Comparison of ENCODE assay signal across 8 mouse cellular contexts in genomic region chr1:180279648-180280047, GRCm38 (mm10). TPM values are rescaled to one million over a fixed set of nuclear protein-coding genes. Genes with fewer than 3 reads are reported as not detected.
A peak's percentile ranks its signal among the peaks of the same experiment; 100 is the strongest.
DNase-seq lines count a peak whose midpoint lies in the region; ATAC-seq lines count a peak whose summit lies in the region.

No protein-coding gene starts in this region.

- H3K9me3 ChIP-seq in neural tube, embryonic 15.5 days (replicated peaks), result no peaks in the 10 kb centered on the region
- H3K9me3 ChIP-seq in heart, embryonic 16.5 days (replicated peaks; ENCODE audit: control insufficient read depth, low read length), result peaks cover 3% of the 10 kb centered on the region; the same call in 1 of the 2 replicates
- H3K9me3 ChIP-seq in limb, embryonic 15.5 days, result no peaks in the 10 kb centered on the region
- no peaks in the 10 kb centered on the region for H3K9me3 ChIP-seq in midbrain, embryonic 11.5 days (ENCODE audit: control insufficient read depth, low read length)

- no peak overlapping the region for H3K27ac ChIP-seq in neural tube, embryonic 15.5 days (replicated peaks)
- H3K27ac ChIP-seq in heart, embryonic 16.5 days (ENCODE audit: low read length), result peak overlapping the region; percentile 71
- H3K27ac ChIP-seq in limb, embryonic 15.5 days, result peak overlapping the region; percentile 57; the same call in 1 of the 2 replicates
- no peak overlapping the region for H3K27ac ChIP-seq in midbrain, embryonic 11.5 days (ENCODE audit: low read depth, low read length)

- no peak overlapping the region for H3K4me3 ChIP-seq in neural tube, embryonic 15.5 days (replicated peaks)
- H3K4me3 ChIP-seq in heart, embryonic 16.5 days (ENCODE audit: low read length), result peak overlapping the region; percentile 30
- H3K4me3 ChIP-seq in limb, embryonic 15.5 days, result no peak overlapping the region
- H3K4me3 ChIP-seq in midbrain, embryonic 11.5 days (ENCODE audit: low read depth, low read length), result no peak overlapping the region

- no peaks in the 10 kb centered on the region for H3K36me3 ChIP-seq in neural tube, embryonic 15.5 days
- no peaks in the 10 kb centered on the region for H3K36me3 ChIP-seq in heart, embryonic 16.5 days (ENCODE audit: control insufficient read depth, insufficient read depth)
- H3K36me3 ChIP-seq in limb, embryonic 15.5 days, result no peaks in the 10 kb centered on the region
- H3K36me3 ChIP-seq in midbrain, embryonic 11.5 days (ENCODE audit: control insufficient read depth, insufficient read depth, low read length), result no peaks in the 10 kb centered on the region

- H3K4me1 ChIP-seq in neural tube, embryonic 15.5 days, result peaks cover 22% of the 10 kb centered on the region
- H3K4me1 ChIP-seq in heart, embryonic 16.5 days (ENCODE audit: control insufficient read depth, insufficient read depth, low read length), result peaks cover 27% of the 10 kb centered on the region
- H3K4me1 ChIP-seq in limb, embryonic 15.5 days, result peaks cover 27% of the 10 kb centered on the region
- peaks cover 10% of the 10 kb centered on the region for H3K4me1 ChIP-seq in midbrain, embryonic 11.5 days (ENCODE audit: control insufficient read depth, insufficient read depth, low read length)

- WGBS in neural tube, embryonic 15.5 days, result 37% methylated on average over 7 of the region's 7 CpGs
- WGBS in heart, embryonic 16.5 days, result 18% methylated on average over 7 of the region's 7 CpGs
- WGBS in limb, embryonic 15.5 days, result 17% methylated on average over 7 of the region's 7 CpGs
- WGBS in midbrain, embryonic 11.5 days, result 57% methylated on average over 7 of the region's 7 CpGs

- no peak for ATAC-seq in neural tube, embryonic 15.5 days (ENCODE audit: low FRiP score)
- peak; percentile 68 for ATAC-seq in heart, embryonic 16.5 days (replicated peaks; ENCODE audit: extremely low read depth, insufficient read depth, low FRiP score)
- peak; percentile 54; the same call in 1 of the 2 replicates for ATAC-seq in limb, embryonic 15.5 days (ENCODE audit: insufficient number of reproducible peaks, low FRiP score, low TSS enrichment, low read depth)
- no peak for ATAC-seq in midbrain, embryonic 11.5 days (ENCODE audit: low FRiP score)

- H3K4me2 ChIP-seq in neural tube, embryonic 15.5 days, result peak overlapping the region; percentile 19; the same call in 1 of the 2 replicates
- peak overlapping the region; percentile 56 for H3K4me2 ChIP-seq in heart, embryonic 16.5 days (ENCODE audit: low read depth, low read length)
- no peak overlapping the region for H3K4me2 ChIP-seq in limb, embryonic 15.5 days
- H3K4me2 ChIP-seq in midbrain, embryonic 11.5 days, result no peak overlapping the region

- no peak overlapping the region for H3K9ac ChIP-seq in neural tube, embryonic 15.5 days (replicated peaks)
- H3K9ac ChIP-seq in heart, embryonic 16.5 days (ENCODE audit: low read length), result peak overlapping the region; percentile 17; the same call in 1 of the 2 replicates
- no peak overlapping the region for H3K9ac ChIP-seq in limb, embryonic 15.5 days
- H3K9ac ChIP-seq in midbrain, embryonic 11.5 days (ENCODE audit: low read length), result no peak overlapping the region

- H3K27me3 ChIP-seq in neural tube, embryonic 15.5 days (replicated peaks), result no peaks in the 10 kb centered on the region
- H3K27me3 ChIP-seq in heart, embryonic 16.5 days (ENCODE audit: control insufficient read depth, insufficient read depth, low read length), result no peaks in the 10 kb centered on the region
- no peaks in the 10 kb centered on the region for H3K27me3 ChIP-seq in limb, embryonic 15.5 days
- no peaks in the 10 kb centered on the region for H3K27me3 ChIP-seq in midbrain, embryonic 11.5 days (ENCODE audit: control insufficient read depth, insufficient read depth, low read length)

- no peak for DNase-seq in neural tube, embryonic 10.5 days (ENCODE audit: extremely low spot score, low spot score)
- DNase-seq in cerebellum, adult 18-20 months, result peak; percentile 69 to 74
- DNase-seq in ovary, postnatal 36 days (ENCODE audit: low spot score), result peak; percentile 63
- no peak for DNase-seq in right cerebral cortex, postnatal 14 days
- no peak for DNase-seq in midbrain, embryonic 11.5 days (ENCODE audit: low spot score, missing footprints)

RNA-seq across cellular contexts. Expression of gene Psen2, which starts 16.4 kb away (rescaled TPM):
- 16.8 and 19.8 TPM in 2 replicates for polyA plus RNA-seq in neural tube, embryonic 15.5 days (2015; fragmentation: Nextera tagmentation; extraction: Ambion mirVana)
- polyA plus RNA-seq in heart, embryonic 16.5 days (2015; fragmentation: Nextera tagmentation; extraction: Ambion mirVana), result 16.5 TPM in 2 replicates
- polyA plus RNA-seq in limb, embryonic 15.5 days (2015; fragmentation: Nextera tagmentation; extraction: Ambion mirVana), result 18.1 and 21.8 TPM in 2 replicates
- 5.2 and 5.4 TPM in 2 replicates for polyA plus RNA-seq in midbrain, embryonic 11.5 days (2014; fragmentation: Nextera tagmentation; extraction: Ambion mirVana)

RNA-seq across cellular contexts. Expression of gene Itpkb, which starts 50.6 kb away (rescaled TPM):
- 4.1 and 5.3 TPM in 2 replicates for polyA plus RNA-seq in neural tube, embryonic 15.5 days (2015; fragmentation: Nextera tagmentation; extraction: Ambion mirVana)
- polyA plus RNA-seq in heart, embryonic 16.5 days (2015; fragmentation: Nextera tagmentation; extraction: Ambion mirVana), result 7.3 and 8.7 TPM in 2 replicates
- polyA plus RNA-seq in limb, embryonic 15.5 days (2015; fragmentation: Nextera tagmentation; extraction: Ambion mirVana), result 12.7 and 15.1 TPM in 2 replicates
- polyA plus RNA-seq in midbrain, embryonic 11.5 days (2014; fragmentation: Nextera tagmentation; extraction: Ambion mirVana), result 1.9 and 2.0 TPM in 2 replicates

Comparison
In these comparisons a context has a peak if more than half of its experiments do, and no peak if none do; other contexts are left out.
1. ATAC-seq: peak in heart, embryonic 16.5 days (single experiment) and limb, embryonic 15.5 days (single experiment); none in neural tube, embryonic 15.5 days (single experiment) and midbrain, embryonic 11.5 days (single experiment).
2. H3K27ac ChIP-seq: peak in heart, embryonic 16.5 days (single experiment) and limb, embryonic 15.5 days (single experiment); none in neural tube, embryonic 15.5 days (single experiment) and midbrain, embryonic 11.5 days (single experiment).
3. H3K4me2 ChIP-seq: peak in neural tube, embryonic 15.5 days (single experiment) and heart, embryonic 16.5 days (single experiment); none in limb, embryonic 15.5 days (single experiment) and midbrain, embryonic 11.5 days (single experiment).
4. DNase-seq: peak in cerebellum, adult 18-20 months (2 of 2) and ovary, postnatal 36 days (single experiment); none in neural tube, embryonic 10.5 days (single experiment), right cerebral cortex, postnatal 14 days (single experiment) and midbrain, embryonic 11.5 days (single experiment).